Mouse (Mus musculus) ovary, adult 18-20 months (tissue): Measurements from ENCODE around the gene Npcd.

Source experiments
- DNase-seq: peaks from one replicate; pipeline ENCODE4 v3.0.0; 2022; ENCODE audit warnings: low spot score, mixed read lengths

The Npcd gene

GRCm38 (mm10) chr15:79741921-79742705 lies 91.9 kb downstream of the Npcd start, which contains the start of gene Sun2:
Sun2 (minus strand) TSS chr15:79742536.
- peak; percentile 77 for DNase-seq

- DNase-seq = no peak
Observed at GRCm38 (mm10) chr15:79741173-79741858, 92.7 kb downstream of the Npcd start.

GRCm38 (mm10) chr15:79740739-79741138 lies 93.3 kb downstream of the Npcd start:
- no peak for DNase-seq
